Mouse (Mus musculus): Measurements from ENCODE around the gene Ostf1. TPM values are rescaled to one million over a fixed set of nuclear protein-coding genes. Genes with fewer than 3 reads are reported as not detected.
A peak's percentile ranks its signal among the peaks of the same experiment; 100 is the strongest.

The Ostf1 gene
- polyA plus RNA-seq, 1 experiment = 79.9 TPM

DNA sequence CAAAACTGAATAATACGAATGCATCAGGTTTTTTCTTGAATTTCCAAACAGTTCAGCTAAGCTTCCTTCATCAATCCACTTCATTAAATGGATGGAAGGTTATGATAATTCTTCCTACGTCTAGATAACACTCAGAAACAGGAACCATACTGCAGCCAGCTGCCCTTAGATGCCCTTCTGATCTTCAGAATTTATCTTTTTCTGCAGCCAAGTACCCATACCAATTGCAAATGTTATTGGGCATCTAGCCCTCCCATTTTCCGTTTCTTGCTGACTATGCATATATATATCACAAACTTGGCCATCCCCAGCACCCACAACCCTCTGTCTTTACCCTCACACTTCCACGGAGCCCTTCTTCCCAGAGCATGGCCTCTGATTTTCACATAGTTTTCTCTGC is 18.3 kb upstream of the Ostf1 start:
- H3K27me3 ChIP-seq (ENCODE audit: control insufficient read depth, insufficient read depth, low read length, poor library complexity, severe bottlenecking) = no peaks in the 10 kb centered on the region
- peaks cover 4% of the 10 kb centered on the region; the same call in 1 of the 2 replicates for H3K36me3 ChIP-seq (ENCODE audit: control insufficient read depth, insufficient read depth, low read length, poor library complexity, severe bottlenecking)
- no peak overlapping the region for H3K4me3 ChIP-seq (ENCODE audit: low read depth, low read length)
- H3K4me1 ChIP-seq (ENCODE audit: control insufficient read depth, insufficient read depth, low read length) = no peaks in the 10 kb centered on the region
- TF ChIP-seq EP300 (IDR thresholded peaks at IDR 0.05; ENCODE audit: insufficient read depth, low read depth, low read length) = no peak
- TF ChIP-seq CTCF (IDR thresholded peaks at IDR 0.05; ENCODE audit: low read depth, low read length) = no peak
- H3K9ac ChIP-seq (ENCODE audit: low read depth, poor library complexity, severe bottlenecking) = no peak overlapping the region
- no peaks in the 10 kb centered on the region for H3K9me3 ChIP-seq (replicated peaks; ENCODE audit: control insufficient read depth, insufficient read depth, low read length, poor library complexity, severe bottlenecking)
- no peak overlapping the region for H3K27ac ChIP-seq (ENCODE audit: insufficient read depth, low read length)

DNA sequence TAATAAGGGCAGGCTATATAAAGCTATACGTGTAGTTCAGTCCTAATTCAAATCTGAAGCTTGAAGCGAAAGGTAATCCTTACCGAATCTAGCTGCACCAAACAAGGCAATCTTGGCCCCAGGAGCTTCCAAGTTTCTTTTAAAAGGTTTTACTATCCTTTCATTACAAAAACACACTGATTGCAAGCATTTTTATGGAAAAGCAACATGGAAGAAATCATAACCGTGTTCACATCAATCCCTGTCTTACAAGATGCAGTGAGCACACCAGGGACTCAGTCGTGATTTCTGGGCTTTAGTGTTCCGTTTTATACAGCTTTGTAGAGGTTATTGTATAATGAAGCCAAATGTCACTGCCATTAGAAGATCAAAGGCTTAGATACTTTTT is 16.9 kb upstream of the Ostf1 start:
- TF ChIP-seq EP300 (IDR thresholded peaks at IDR 0.05; ENCODE audit: insufficient read depth, low read depth, low read length) (no peak), POLR2A (IDR thresholded peaks at IDR 0.05; ENCODE audit: insufficient read depth, low read length) (no peak), CTCF (IDR thresholded peaks at IDR 0.05; ENCODE audit: low read depth, low read length) (no peak)
- H3K36me3 ChIP-seq (ENCODE audit: control insufficient read depth, insufficient read depth, low read length, poor library complexity, severe bottlenecking) = peaks cover 4% of the 10 kb centered on the region; the same call in 1 of the 2 replicates
- no peak overlapping the region for H3K4me3 ChIP-seq (ENCODE audit: low read depth, low read length)
- no peak overlapping the region for H3K9ac ChIP-seq (ENCODE audit: low read depth, poor library complexity, severe bottlenecking)
- H3K9me3 ChIP-seq (replicated peaks; ENCODE audit: control insufficient read depth, insufficient read depth, low read length, poor library complexity, severe bottlenecking) = no peaks in the 10 kb centered on the region
- no peak overlapping the region for H3K27ac ChIP-seq (ENCODE audit: insufficient read depth, low read length)
- no peaks in the 10 kb centered on the region for H3K27me3 ChIP-seq (ENCODE audit: control insufficient read depth, insufficient read depth, low read length, poor library complexity, severe bottlenecking)
- H3K4me1 ChIP-seq (ENCODE audit: control insufficient read depth, insufficient read depth, low read length) = no peaks in the 10 kb centered on the region

- peaks cover 4% of the 10 kb centered on the region; the same call in 1 of the 2 replicates for H3K36me3 ChIP-seq (ENCODE audit: control insufficient read depth, insufficient read depth, low read length, poor library complexity, severe bottlenecking)
- H3K9me3 ChIP-seq (replicated peaks; ENCODE audit: control insufficient read depth, insufficient read depth, low read length, poor library complexity, severe bottlenecking) = no peaks in the 10 kb centered on the region
- H3K4me3 ChIP-seq (ENCODE audit: low read depth, low read length) = no peak overlapping the region
- H3K27ac ChIP-seq (ENCODE audit: insufficient read depth, low read length) = no peak overlapping the region
- H3K9ac ChIP-seq (ENCODE audit: low read depth, poor library complexity, severe bottlenecking) = no peak overlapping the region
- no peak for TF ChIP-seq POLR2A (IDR thresholded peaks at IDR 0.05; ENCODE audit: insufficient read depth, low read length)
- no peak for TF ChIP-seq EP300 (IDR thresholded peaks at IDR 0.05; ENCODE audit: insufficient read depth, low read depth, low read length)
- no peak for TF ChIP-seq CTCF (IDR thresholded peaks at IDR 0.05; ENCODE audit: low read depth, low read length)
- H3K27me3 ChIP-seq (ENCODE audit: control insufficient read depth, insufficient read depth, low read length, poor library complexity, severe bottlenecking) = no peaks in the 10 kb centered on the region
- no peaks in the 10 kb centered on the region for H3K4me1 ChIP-seq (ENCODE audit: control insufficient read depth, insufficient read depth, low read length)
These were observed 16.3 kb upstream of the Ostf1 start for GRCm38 (mm10) chr19:18647775-18648557.

GRCm38 (mm10) chr19:18646853-18647420 is 15.3 kb upstream of the Ostf1 start:
- H3K9ac ChIP-seq (ENCODE audit: low read depth, poor library complexity, severe bottlenecking) = no peak overlapping the region
- no peak overlapping the region for H3K4me3 ChIP-seq (ENCODE audit: low read depth, low read length)
- H3K36me3 ChIP-seq (ENCODE audit: control insufficient read depth, insufficient read depth, low read length, poor library complexity, severe bottlenecking) = peaks cover 4% of the 10 kb centered on the region; the same call in 1 of the 2 replicates
- no peaks in the 10 kb centered on the region for H3K9me3 ChIP-seq (replicated peaks; ENCODE audit: control insufficient read depth, insufficient read depth, low read length, poor library complexity, severe bottlenecking)
- TF ChIP-seq CTCF (IDR thresholded peaks at IDR 0.05; ENCODE audit: low read depth, low read length) (no peak), EP300 (IDR thresholded peaks at IDR 0.05; ENCODE audit: insufficient read depth, low read depth, low read length) (no peak), POLR2A (IDR thresholded peaks at IDR 0.05; ENCODE audit: insufficient read depth, low read length) (no peak)
- H3K27ac ChIP-seq (ENCODE audit: insufficient read depth, low read length) = no peak overlapping the region
- no peaks in the 10 kb centered on the region for H3K4me1 ChIP-seq (ENCODE audit: control insufficient read depth, insufficient read depth, low read length)
- H3K27me3 ChIP-seq (ENCODE audit: control insufficient read depth, insufficient read depth, low read length, poor library complexity, severe bottlenecking) = no peaks in the 10 kb centered on the region

DNA sequence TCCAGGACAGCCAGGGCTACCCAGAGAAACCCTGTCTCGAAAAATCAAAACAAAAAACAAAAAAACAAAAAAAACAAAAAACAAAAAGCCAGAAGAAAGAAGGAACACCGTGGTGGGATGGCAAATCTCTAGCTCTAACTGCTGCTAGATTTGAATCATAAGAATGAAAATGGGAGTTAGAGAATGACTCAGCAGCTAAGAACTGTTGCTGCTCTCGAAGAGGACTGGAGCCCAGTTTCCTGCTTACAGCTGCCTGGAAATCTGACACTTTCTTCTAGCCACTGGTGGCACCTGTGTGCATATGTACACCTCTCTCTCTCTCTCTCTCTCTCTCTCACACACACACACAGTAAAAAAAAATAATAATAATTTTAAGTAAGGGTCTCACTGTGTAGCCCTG is 14.8 kb upstream of the Ostf1 start:
- Histone ChIP-seq H3K27ac (ENCODE audit: insufficient read depth, low read length) (0 out of 2 replicates have a peak overlapping the region, but pooled peaks have one; percentile 25), H3K9ac (ENCODE audit: low read depth, poor library complexity, severe bottlenecking) (no peak overlapping the region), H3K4me1 (ENCODE audit: control insufficient read depth, insufficient read depth, low read length) (no peaks in the 10 kb centered on the region), H3K27me3 (ENCODE audit: control insufficient read depth, insufficient read depth, low read length, poor library complexity, severe bottlenecking) (no peaks in the 10 kb centered on the region), H3K9me3 (replicated peaks; ENCODE audit: control insufficient read depth, insufficient read depth, low read length, poor library complexity, severe bottlenecking) (no peaks in the 10 kb centered on the region), H3K36me3 (ENCODE audit: control insufficient read depth, insufficient read depth, low read length, poor library complexity, severe bottlenecking) (peaks cover 4% of the 10 kb centered on the region; the same call in 1 of the 2 replicates), H3K4me3 (ENCODE audit: low read depth, low read length) (no peak overlapping the region)
- TF ChIP-seq EP300 (IDR thresholded peaks at IDR 0.05; ENCODE audit: insufficient read depth, low read depth, low read length) (no peak), CTCF (IDR thresholded peaks at IDR 0.05; ENCODE audit: low read depth, low read length) (no peak), POLR2A (IDR thresholded peaks at IDR 0.05; ENCODE audit: insufficient read depth, low read length) (no peak)

DNA sequence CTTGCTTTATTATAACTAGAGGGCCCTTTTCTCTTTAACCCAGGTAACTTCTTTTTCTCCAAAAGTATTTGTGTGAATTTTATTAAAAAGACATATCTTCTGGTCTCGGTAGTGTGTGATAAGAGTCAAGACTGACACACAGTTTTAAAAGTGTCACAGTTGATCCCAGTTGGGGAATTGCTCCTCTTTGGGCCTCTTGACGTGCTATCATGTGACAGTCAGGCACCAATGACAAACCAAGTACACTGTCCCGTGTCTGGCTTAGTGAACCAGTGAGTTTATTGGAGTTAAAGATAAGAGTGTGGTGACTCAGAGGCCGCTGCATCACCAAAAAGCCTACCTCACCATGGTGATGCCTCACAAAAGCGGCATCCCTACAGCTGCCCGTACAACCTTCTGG is 12.5 kb upstream of the Ostf1 start:
- Histone ChIP-seq H3K36me3 (ENCODE audit: control insufficient read depth, insufficient read depth, low read length, poor library complexity, severe bottlenecking) (peaks cover 4% of the 10 kb centered on the region; the same call in 1 of the 2 replicates), H3K27me3 (ENCODE audit: control insufficient read depth, insufficient read depth, low read length, poor library complexity, severe bottlenecking) (no peaks in the 10 kb centered on the region), H3K9me3 (replicated peaks; ENCODE audit: control insufficient read depth, insufficient read depth, low read length, poor library complexity, severe bottlenecking) (no peaks in the 10 kb centered on the region), H3K4me1 (ENCODE audit: control insufficient read depth, insufficient read depth, low read length) (no peaks in the 10 kb centered on the region), H3K4me3 (ENCODE audit: low read depth, low read length) (no peak overlapping the region), H3K9ac (ENCODE audit: low read depth, poor library complexity, severe bottlenecking) (no peak overlapping the region), H3K27ac (ENCODE audit: insufficient read depth, low read length) (no peak overlapping the region)
- TF ChIP-seq EP300 (IDR thresholded peaks at IDR 0.05; ENCODE audit: insufficient read depth, low read depth, low read length) = no peak
- TF ChIP-seq POLR2A (IDR thresholded peaks at IDR 0.05; ENCODE audit: insufficient read depth, low read length) = no peak
- TF ChIP-seq CTCF (IDR thresholded peaks at IDR 0.05; ENCODE audit: low read depth, low read length) = no peak
